Mouse (Mus musculus) midbrain, embryonic 16.5 days (tissue): ENCODE data around the gene Clic1. TPM values are rescaled to one million over a fixed set of nuclear protein-coding genes. Genes with fewer than 3 reads are reported as not detected.

Experiments used
- ATAC-seq: fragments of 200-750 bp; cut with Nextera tagmentation; 2 replicates; pipeline ENCODE4 v1.8.0; 2017; ENCODE audit warnings: moderate TSS enrichment
- H3K27ac ChIP-seq: fragments of 300-500 bp; sonication (generic); 2 replicates; pipeline ENCODE4 v1.5.1; 2014; ENCODE audit warnings: mild to moderate bottlenecking, low read length, mixed read lengths
- H3K27me3 ChIP-seq: fragments of 300-500 bp; sonication (generic); 2 replicates; pipeline ENCODE4 v1.6.1; 2014; ENCODE audit warnings: low read depth, low read length, mixed read lengths; ENCODE audit not compliant: control insufficient read depth, insufficient read depth
- H3K36me3 ChIP-seq: fragments of 300-500 bp; sonication (generic); 2 replicates; pipeline ENCODE4 v1.6.1; 2014; ENCODE audit warnings: mild to moderate bottlenecking, low read length, moderate library complexity, mixed read lengths; ENCODE audit not compliant: control insufficient read depth, insufficient read depth
- H3K4me1 ChIP-seq: fragments of 300-500 bp; sonication (generic); 2 replicates; pipeline ENCODE4 v1.6.1; 2014; ENCODE audit warnings: mild to moderate bottlenecking, low read length, mixed read lengths; ENCODE audit not compliant: control insufficient read depth, insufficient read depth
- H3K4me2 ChIP-seq: fragments of 300-500 bp; sonication (generic); 2 replicates; pipeline ENCODE4 v1.6.1; 2014; ENCODE audit warnings: mild to moderate bottlenecking, low read length, mixed read lengths
- H3K4me3 ChIP-seq: fragments of 300-500 bp; sonication (generic); 2 replicates; pipeline ENCODE4 v1.5.1; 2014; ENCODE audit warnings: low read depth, mild to moderate bottlenecking, low read length, moderate library complexity, mixed read lengths
- H3K9ac ChIP-seq: fragments of 300-500 bp; sonication (generic); 2 replicates; pipeline ENCODE4 v1.6.1; 2014; ENCODE audit warnings: low read depth, low read length, mixed read lengths
- H3K9me3 ChIP-seq: fragments of 300-500 bp; sonication (generic); replicated peaks from 2 replicates; pipeline ENCODE4 v1.6.1; 2014; ENCODE audit warnings: mild to moderate bottlenecking, low read length, mixed read lengths; ENCODE audit not compliant: control insufficient read depth, poor library complexity, severe bottlenecking
- WGBS: fragments of 180-500 bp; shearing (Covaris S2); extraction: QIAGEN DNeasy Blood & Tissue Kit; methylation state at CpG from one replicate; pipeline ENCODE4 v1.1.7; 2014; 5-methylcytosine and 5-hydroxymethylcytosine counted together
- polyA plus RNA-seq: library from polyadenylated mRNA; unstranded; fragments of >200 nt; fragmentation: Nextera tagmentation; extraction: Ambion mirVana; gene quantifications from 2 replicates; pipeline ENCODE4 v1.2.1, GENCODE M21; 2015

Clic1 gene
- polyA plus RNA-seq, 1 experiment from 2014 or later, result 51.2 TPM

DNA sequence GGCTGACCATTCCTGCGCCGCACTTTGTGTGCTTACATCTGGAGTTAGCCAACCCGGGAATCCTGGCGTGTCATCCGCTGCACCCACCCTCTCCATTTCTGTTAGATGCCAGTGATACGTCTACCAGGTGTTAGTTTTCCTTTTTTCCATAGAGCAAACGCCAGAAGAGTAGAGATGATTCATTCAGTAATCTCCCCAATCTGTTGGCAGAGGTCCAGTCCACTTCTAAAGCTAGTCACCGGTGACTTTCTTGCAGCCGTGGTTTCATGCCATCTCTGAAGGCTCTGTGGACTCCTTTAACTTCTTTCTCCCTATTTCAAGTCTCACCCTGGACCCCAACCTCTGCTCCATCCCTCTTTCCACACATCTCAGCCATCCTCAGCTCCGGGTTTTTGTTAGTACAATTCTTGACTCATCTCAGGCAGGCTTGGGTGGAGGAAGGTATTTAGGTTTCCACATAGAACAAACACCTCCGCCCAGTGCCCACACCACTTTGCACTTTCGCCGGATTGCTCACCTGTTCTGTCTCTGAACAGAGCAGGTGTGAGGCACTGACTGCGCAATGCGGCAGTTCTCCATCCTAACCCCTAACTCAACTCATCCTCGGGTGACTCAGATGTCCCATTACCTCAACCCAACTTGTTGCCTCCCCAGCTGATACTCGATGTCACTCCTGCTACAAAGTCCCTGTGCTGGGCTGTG lies 18.6 kb downstream of the Clic1 start:
- Histone ChIP-seq H3K9me3 (no peaks in the 10 kb centered on the region), H3K27me3 (peaks cover 28% of the 10 kb centered on the region), H3K9ac (no peak overlapping the region), H3K36me3 (no peaks in the 10 kb centered on the region), H3K4me2 (no peak overlapping the region), H3K27ac (no peak overlapping the region), H3K4me1 (peaks cover 6% of the 10 kb centered on the region), H3K4me3 (no peak overlapping the region)
- ATAC-seq, result no peak
- 86% methylated on average over 17 of the region's 17 CpGs for WGBS

DNA sequence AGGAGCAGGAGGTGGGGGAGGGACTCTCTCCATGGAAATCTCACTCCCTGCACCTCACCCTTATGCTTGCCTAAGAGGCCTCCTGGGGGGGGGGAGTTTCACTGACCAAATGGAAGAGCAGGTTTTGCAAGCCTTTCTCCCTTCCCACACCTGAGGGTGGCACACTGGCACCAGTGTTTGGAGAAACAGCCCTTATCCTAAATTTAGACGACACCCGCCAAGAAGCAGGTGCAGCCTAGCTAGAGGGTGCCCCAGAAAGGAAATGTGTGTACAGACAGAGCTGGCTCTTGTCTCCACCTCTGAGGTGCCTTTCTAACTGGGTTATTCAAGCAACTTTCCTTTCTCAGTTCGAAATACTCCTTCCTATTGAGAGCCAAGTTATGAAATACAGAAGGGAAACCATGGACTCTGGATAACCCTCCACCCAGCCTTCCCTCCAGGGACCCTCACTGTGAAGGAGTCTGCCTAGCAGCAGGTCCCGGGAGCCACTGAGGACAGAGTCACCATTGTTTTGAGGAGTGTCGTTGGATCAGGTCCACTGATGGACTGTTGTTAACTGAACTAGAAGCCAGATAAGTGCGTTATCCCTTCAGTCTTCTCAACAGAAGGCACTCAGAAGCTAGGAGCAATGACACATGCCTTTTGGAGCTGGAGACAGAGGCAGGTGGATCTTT lies 20.9 kb downstream of the Clic1 start:
- WGBS, result 67% methylated on average over 6 of the region's 6 CpGs
- Histone ChIP-seq H3K27ac (no peak overlapping the region), H3K9me3 (no peaks in the 10 kb centered on the region), H3K27me3 (peaks cover 9% of the 10 kb centered on the region), H3K4me3 (no peak overlapping the region), H3K4me2 (no peak overlapping the region), H3K36me3 (no peaks in the 10 kb centered on the region), H3K4me1 (no peaks in the 10 kb centered on the region), H3K9ac (no peak overlapping the region)
- ATAC-seq, result no peak

DNA sequence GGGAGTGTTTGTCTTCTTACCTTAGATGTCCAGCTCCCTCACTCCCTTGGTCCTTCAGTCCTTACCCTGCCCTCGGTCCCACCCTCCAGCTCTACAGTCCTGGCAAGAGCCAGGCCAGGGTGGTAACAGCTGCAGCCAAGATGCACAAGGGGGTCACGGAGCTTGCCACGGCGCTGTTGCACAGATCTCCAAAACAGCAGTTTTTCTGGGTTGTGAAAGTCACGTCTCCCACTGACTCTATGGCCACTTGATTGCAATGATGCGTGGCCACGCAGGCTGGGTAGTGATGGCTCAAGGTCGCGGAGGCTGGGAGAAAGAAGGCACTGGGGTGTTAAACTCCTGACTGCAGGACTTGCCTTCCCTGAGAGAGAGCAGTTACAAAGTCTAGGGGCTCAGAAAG lies 21.7 kb downstream of the Clic1 start:
- Histone ChIP-seq H3K4me1 (no peaks in the 10 kb centered on the region), H3K4me3 (no peak overlapping the region), H3K27me3 (peaks cover 7% of the 10 kb centered on the region), H3K4me2 (no peak overlapping the region), H3K9me3 (no peaks in the 10 kb centered on the region), H3K27ac (no peak overlapping the region), H3K9ac (no peak overlapping the region), H3K36me3 (no peaks in the 10 kb centered on the region)
- no peak for ATAC-seq
- 82% methylated on average over 9 of the region's 9 CpGs for WGBS

DNA sequence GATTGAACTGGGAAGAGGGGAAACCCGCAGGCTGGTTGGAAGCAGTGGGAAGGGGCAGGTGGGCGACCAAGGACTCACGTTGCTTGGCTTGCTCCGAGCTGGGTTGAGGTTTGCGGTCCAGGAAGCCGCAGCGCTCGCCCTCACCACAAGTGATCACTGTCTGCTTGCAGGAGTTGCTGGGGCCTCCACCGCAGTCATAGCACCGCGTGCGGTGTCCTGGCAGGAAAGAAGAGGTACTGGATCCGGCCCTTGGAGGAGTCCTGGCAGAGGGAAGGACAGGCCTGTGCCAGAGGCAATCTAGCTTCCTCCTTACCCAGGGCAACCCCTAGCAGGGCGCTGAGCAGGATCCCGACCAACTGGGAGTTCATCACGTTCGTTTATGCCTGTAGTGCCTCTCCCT lies 24.3 kb downstream of the Clic1 start:
- no peak for ATAC-seq
- no peak overlapping the region for H3K27ac ChIP-seq
- H3K36me3 ChIP-seq, result no peaks in the 10 kb centered on the region
- H3K9ac ChIP-seq, result no peak overlapping the region
- H3K4me2 ChIP-seq, result no peak overlapping the region
- no peaks in the 10 kb centered on the region for H3K9me3 ChIP-seq
- no peaks in the 10 kb centered on the region for H3K4me1 ChIP-seq
- no peaks in the 10 kb centered on the region for H3K27me3 ChIP-seq
- WGBS, result 53% methylated on average over 13 of the region's 17 CpGs
- H3K4me3 ChIP-seq, result no peak overlapping the region

DNA sequence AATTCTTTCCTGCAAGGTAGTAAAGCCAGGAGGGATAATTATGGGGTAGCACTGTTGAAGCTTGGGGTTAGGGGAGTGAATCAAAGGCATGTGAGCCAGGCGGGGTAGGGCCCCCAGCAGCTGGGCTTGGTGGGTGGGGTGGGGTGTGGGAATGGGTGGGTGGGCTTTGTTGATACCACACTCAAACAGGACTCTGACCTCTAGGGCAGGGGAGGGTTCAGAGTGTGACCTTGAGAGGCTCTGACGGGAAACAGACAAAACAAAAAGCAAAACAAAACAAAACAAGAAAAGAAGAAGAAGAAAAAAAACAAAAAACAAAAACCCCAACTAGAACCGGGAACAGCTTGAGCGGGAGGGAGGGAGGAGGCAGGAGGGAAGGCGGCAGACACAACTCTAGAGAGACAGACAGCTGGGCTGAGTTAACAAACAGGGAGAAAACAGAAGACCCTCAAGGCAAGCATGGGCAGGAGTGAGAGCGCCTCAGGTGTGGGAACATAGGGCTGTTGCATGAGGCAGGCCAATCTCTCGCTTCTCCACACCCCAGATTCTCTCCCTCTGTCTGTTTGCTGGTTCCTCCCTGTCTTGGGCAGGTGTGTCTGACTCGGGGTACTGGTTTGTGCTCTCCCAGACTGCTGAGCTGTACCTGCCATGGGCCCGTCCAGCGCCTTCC lies 26.9 kb downstream of the Clic1 start, which contains the start of gene Ly6g6e:
Gene Ly6g6e (plus strand): TSS at position 396 of the 670 bp plus-strand sequence.
- no peaks in the 10 kb centered on the region for H3K4me1 ChIP-seq
- H3K4me3 ChIP-seq, result peak within 1 kb of the TSS; percentile 26

DNA sequence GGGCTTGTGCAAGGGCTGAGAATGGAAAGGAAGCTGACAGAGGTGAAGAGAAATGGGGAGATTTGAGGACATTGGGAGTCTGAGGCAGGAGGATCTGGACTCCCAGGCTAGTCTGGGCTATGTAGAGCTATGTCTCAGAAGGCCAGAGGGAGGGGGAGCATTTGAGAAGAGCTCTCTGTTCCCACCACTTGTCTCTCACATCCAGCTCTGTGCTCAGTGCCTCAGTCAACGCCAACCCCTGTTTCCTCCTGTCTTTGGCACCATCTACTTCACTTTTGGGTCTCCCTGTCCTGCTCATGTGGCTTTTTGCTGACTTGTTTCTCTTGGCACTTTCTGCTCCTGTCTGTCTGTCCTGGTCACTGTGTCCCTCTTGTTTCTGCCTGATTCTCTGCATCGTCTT lies 27.5 kb downstream of the Clic1 start:
- Histone ChIP-seq H3K36me3 (no peaks in the 10 kb centered on the region), H3K27me3 (no peaks in the 10 kb centered on the region), H3K4me2 (peak overlapping the region; percentile 46), H3K4me3 (no peak overlapping the region), H3K27ac (no peak overlapping the region), H3K4me1 (no peaks in the 10 kb centered on the region), H3K9ac (0 out of 2 replicates have a peak overlapping the region, but pooled peaks have one; percentile 5), H3K9me3 (no peaks in the 10 kb centered on the region)
- WGBS, result 30% methylated on average over 2 of the region's 2 CpGs
- ATAC-seq, result no peak

More for the DNA sequence above, 26.9 kb downstream of the Clic1 start, which contains the start of gene Ly6g6e:
- peak within 1 kb of the TSS; percentile 46 for H3K4me2 ChIP-seq
- 34% methylated on average over 10 of the region's 10 CpGs for WGBS
- no peaks in the 10 kb centered on the region for H3K27me3 ChIP-seq
- H3K9me3 ChIP-seq, result no peaks in the 10 kb centered on the region
- H3K9ac ChIP-seq, result peak within 1 kb of the TSS; percentile 54; the same call in 1 of the 2 replicates
- H3K27ac ChIP-seq, result no peak within 1 kb of the TSS
- H3K36me3 ChIP-seq, result no peaks in the 10 kb centered on the region
- ATAC-seq, result no peak

DNA sequence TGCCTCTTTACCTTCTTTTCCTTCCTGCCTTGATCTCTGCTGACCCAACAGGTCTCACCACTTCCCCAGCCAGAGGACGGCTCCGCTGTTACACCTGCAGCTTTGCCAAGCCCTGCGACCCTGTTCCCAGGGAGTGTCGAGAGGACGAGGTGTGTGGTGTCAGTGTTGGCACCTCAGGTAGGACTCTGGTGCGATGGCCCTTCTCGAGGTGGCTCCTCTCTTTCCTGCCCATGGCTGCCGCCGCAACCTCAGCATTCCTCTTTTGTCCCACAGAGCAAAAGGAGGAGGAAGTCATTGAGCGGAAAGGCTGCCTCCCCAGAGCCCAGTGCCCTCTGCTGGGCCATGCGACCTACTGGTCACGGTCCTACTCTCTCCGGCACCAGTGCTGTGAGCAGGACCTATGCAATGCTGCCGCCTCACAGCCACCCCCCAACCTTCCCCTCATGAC lies 28.0 kb downstream of the Clic1 start, which contains the start of gene Ly6g6d:
Gene Ly6g6d (minus strand): TSS at position 280 of the 448 bp plus-strand sequence.
- Histone ChIP-seq H3K4me3 (peak within 1 kb of the TSS; percentile 26), H3K9me3 (no peaks in the 10 kb centered on the region), H3K36me3 (no peaks in the 10 kb centered on the region), H3K27ac (no peak within 1 kb of the TSS), H3K4me1 (no peaks in the 10 kb centered on the region), H3K4me2 (peak within 1 kb of the TSS; percentile 46), H3K27me3 (no peaks in the 10 kb centered on the region), H3K9ac (peak within 1 kb of the TSS; percentile 54; the same call in 1 of the 2 replicates)
- 12% methylated on average over 14 of the region's 14 CpGs for WGBS
- ATAC-seq, result peak; percentile 36; the same call in 1 of the 2 replicates

DNA sequence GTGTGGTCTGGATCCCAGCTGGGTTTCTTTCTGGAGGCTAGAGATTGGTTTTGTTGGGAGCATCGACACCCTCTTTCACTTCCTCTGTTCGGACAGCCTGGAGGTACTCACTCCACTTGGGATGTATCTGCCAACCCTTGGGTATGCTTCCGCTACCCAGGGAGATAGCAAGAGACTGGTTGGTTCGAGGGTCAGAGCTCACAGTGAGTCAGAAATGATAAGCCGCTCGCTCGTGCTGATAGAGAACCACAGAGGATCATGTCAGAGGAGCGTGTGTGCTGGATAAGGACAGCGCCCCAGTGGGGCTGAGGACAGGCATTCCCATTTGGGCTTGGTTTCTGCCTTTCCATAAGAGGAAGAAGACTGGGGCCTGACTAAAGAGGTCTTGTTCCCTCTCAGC lies 30.0 kb downstream of the Clic1 start:
- Histone ChIP-seq H3K27ac (no peak overlapping the region), H3K9ac (peak overlapping the region; percentile 10; the same call in 1 of the 2 replicates), H3K9me3 (no peaks in the 10 kb centered on the region), H3K4me1 (no peaks in the 10 kb centered on the region), H3K36me3 (no peaks in the 10 kb centered on the region), H3K27me3 (no peaks in the 10 kb centered on the region), H3K4me3 (no peak overlapping the region), H3K4me2 (no peak overlapping the region)
- 78% methylated on average over 9 of the region's 9 CpGs for WGBS
- no peak for ATAC-seq
